Mouse (Mus musculus): ENCODE data around the gene Frs3. TPM values are rescaled to one million over a fixed set of nuclear protein-coding genes. Genes with fewer than 3 reads are reported as not detected.

Gene Frs3
- total and polyA plus RNA-seq, 3 experiments = 1.6 to 2.1 (median 2.0) TPM

DNA sequence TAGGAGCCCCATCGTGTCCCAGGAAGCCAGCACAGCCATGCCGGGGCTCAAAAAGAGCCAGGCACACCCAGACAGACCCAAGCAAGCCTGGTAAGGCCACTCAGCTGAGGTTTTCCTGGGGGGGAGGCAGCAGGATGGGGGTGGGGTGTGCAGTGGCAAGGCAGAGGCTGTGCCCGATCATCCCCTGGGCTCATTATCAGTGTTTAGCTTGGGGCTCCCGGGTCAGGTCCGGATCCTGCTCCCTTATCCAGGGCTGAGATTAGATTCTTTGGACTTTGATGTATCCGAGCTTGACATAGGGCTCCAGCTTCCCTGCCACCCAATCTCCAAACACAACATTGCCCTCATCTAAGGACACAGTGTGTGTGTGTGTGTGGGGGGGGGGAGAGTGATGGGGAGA, 23.1 kb downstream of the Frs3 start:
- TF ChIP-seq GATA2 (IDR thresholded peaks at IDR 0.05; ENCODE audit: borderline replicate concordance, low read depth, low read length) (no peak), POLR2AphosphoS5 (IDR thresholded peaks at IDR 0.05; ENCODE audit: insufficient replicate concordance, low read depth, low read length) (no peak), GATA1 (IDR thresholded peaks at IDR 0.05; ENCODE audit: borderline replicate concordance, low read length) (no peak), CTCF (IDR thresholded peaks at IDR 0.05; ENCODE audit: low read depth, low read length) (no peak), TAL1 (conservative IDR thresholded peaks at IDR 0.05; ENCODE audit: low read depth, low read length) (no peak)
- ATAC-seq (ENCODE audit: extremely low read depth, insufficient number of reproducible peaks, low FRiP score, poor library complexity, severe bottlenecking) (no peak), DNase-seq (ENCODE audit: low spot score) (no peak)
- peaks cover 8% of the 10 kb centered on the region for H3K4me1 ChIP-seq (ENCODE audit: insufficient read depth, low read depth, low read length)
- H3K36me3 ChIP-seq (replicated peaks) = no peaks in the 10 kb centered on the region
- peaks cover 61% of the 10 kb centered on the region for H3K27me3 ChIP-seq (ENCODE audit: insufficient read depth, low read length)
- no peak overlapping the region for H3K4me3 ChIP-seq (ENCODE audit: low read depth, low read length)
- H3K9me3 ChIP-seq (replicated peaks) = no peaks in the 10 kb centered on the region

DNA sequence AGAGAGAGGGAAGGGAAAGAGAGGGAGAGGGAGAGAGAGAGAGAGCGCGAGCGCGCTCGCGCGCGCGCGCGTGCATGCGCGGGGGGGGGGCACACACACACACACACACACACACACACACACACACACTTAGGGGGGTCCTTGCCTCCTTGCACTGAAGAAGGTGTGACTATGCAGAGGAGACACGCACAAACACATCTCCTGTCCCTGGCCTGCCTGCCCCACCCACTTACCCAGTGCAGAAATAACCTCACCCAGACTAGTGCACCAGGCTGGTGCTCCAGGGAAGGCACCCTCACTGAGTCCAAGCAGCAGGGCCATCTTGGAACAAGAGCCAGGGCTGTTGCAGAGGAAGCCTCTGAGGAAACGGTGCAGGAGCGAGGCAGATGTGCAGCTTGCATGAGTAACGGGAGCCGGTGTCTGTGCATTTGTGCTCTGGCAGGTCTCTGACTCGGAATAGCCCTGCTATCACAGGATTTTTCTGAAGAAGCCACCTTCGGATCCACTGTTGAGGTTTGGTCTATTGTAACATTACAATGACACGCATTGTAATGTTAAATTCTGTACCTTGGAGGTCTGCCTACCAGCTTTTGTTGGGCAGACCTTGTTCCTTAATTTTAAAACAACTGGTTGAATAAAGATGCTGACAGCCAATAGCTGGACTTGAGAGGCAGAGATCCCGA, 24.2 kb downstream of the Frs3 start:
- H3K27me3 ChIP-seq (ENCODE audit: insufficient read depth, low read length) = peaks cover 52% of the 10 kb centered on the region
- H3K9me3 ChIP-seq (replicated peaks) = no peaks in the 10 kb centered on the region
- H3K4me1 ChIP-seq (ENCODE audit: insufficient read depth, low read depth, low read length) = peaks cover 8% of the 10 kb centered on the region
- H3K36me3 ChIP-seq (replicated peaks) = no peaks in the 10 kb centered on the region
- DNase-seq (ENCODE audit: low spot score) (no peak), ATAC-seq (ENCODE audit: extremely low read depth, insufficient number of reproducible peaks, low FRiP score, poor library complexity, severe bottlenecking) (no peak)
- no peak overlapping the region for H3K4me3 ChIP-seq (ENCODE audit: low read depth, low read length)
- no peak for TF ChIP-seq CTCF (IDR thresholded peaks at IDR 0.05; ENCODE audit: low read depth, low read length)
- TF ChIP-seq POLR2AphosphoS5 (IDR thresholded peaks at IDR 0.05; ENCODE audit: insufficient replicate concordance, low read depth, low read length) = no peak
- no peak for TF ChIP-seq TAL1 (conservative IDR thresholded peaks at IDR 0.05; ENCODE audit: low read depth, low read length)
- TF ChIP-seq GATA1 (IDR thresholded peaks at IDR 0.05; ENCODE audit: borderline replicate concordance, low read length) = no peak
- no peak for TF ChIP-seq GATA2 (IDR thresholded peaks at IDR 0.05; ENCODE audit: borderline replicate concordance, low read depth, low read length)

DNA sequence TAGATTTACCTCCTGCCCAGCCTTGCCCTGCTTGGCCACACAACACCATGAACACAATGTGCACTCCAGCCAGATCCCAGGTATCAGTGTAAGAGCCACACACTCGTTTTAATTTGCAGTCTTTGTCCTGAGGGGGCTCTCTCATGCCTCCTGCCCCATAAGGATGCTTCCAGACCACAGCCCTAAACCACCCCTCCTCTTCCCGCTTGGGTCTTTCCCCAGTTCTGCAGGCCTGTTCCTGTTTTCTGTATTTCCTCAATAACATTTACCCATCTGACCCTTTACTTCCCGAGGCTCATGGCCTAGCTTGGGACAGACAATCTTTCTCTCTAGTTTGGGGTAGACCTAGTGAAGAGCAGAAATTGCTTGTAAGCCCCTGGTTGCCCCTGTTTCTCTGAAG, 26.2 kb downstream of the Frs3 start:
- H3K4me3 ChIP-seq (ENCODE audit: low read depth, low read length) = no peak overlapping the region
- ATAC-seq (ENCODE audit: extremely low read depth, insufficient number of reproducible peaks, low FRiP score, poor library complexity, severe bottlenecking) (no peak), DNase-seq (ENCODE audit: low spot score) (no peak)
- H3K9me3 ChIP-seq (replicated peaks) = no peaks in the 10 kb centered on the region
- peaks cover 48% of the 10 kb centered on the region for H3K27me3 ChIP-seq (ENCODE audit: insufficient read depth, low read length)
- TF ChIP-seq TAL1 (conservative IDR thresholded peaks at IDR 0.05; ENCODE audit: low read depth, low read length) (no peak), GATA1 (IDR thresholded peaks at IDR 0.05; ENCODE audit: borderline replicate concordance, low read length) (no peak), GATA2 (IDR thresholded peaks at IDR 0.05; ENCODE audit: borderline replicate concordance, low read depth, low read length) (no peak), CTCF (IDR thresholded peaks at IDR 0.05; ENCODE audit: low read depth, low read length) (no peak), POLR2AphosphoS5 (IDR thresholded peaks at IDR 0.05; ENCODE audit: insufficient replicate concordance, low read depth, low read length) (no peak)
- peaks cover 6% of the 10 kb centered on the region for H3K4me1 ChIP-seq (ENCODE audit: insufficient read depth, low read depth, low read length)
- H3K36me3 ChIP-seq (replicated peaks) = no peaks in the 10 kb centered on the region

DNA sequence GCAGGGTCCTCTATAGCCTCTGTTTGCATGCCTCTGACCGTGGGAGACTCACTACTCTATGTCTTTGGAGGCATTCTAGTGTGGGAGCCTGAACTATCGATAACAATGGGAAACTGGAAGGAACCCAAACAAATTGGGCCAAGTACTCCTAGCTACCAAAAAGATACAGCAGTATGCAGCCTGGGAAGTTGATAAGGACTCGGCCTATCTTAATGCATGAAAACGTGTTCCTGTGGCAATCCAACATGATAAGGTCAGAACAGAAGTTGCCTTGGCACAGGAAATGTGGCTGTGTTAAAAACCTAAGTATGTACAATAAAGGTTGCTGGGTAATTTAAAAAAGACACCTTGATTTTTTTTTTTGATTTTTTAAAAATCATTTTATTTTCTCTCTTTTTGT, 32.4 kb downstream of the Frs3 start:
- DNase-seq (ENCODE audit: low spot score) = no peak
- Histone ChIP-seq H3K4me3 (ENCODE audit: low read depth, low read length) (no peak overlapping the region), H3K9me3 (replicated peaks) (no peaks in the 10 kb centered on the region), H3K36me3 (replicated peaks) (no peaks in the 10 kb centered on the region), H3K4me1 (ENCODE audit: insufficient read depth, low read depth, low read length) (no peaks in the 10 kb centered on the region), H3K27me3 (ENCODE audit: insufficient read depth, low read length) (peaks cover 38% of the 10 kb centered on the region)
- no peak for ATAC-seq (ENCODE audit: extremely low read depth, insufficient number of reproducible peaks, low FRiP score, poor library complexity, severe bottlenecking)
- TF ChIP-seq CTCF (IDR thresholded peaks at IDR 0.05; ENCODE audit: low read depth, low read length) (no peak), GATA2 (IDR thresholded peaks at IDR 0.05; ENCODE audit: borderline replicate concordance, low read depth, low read length) (no peak), POLR2AphosphoS5 (IDR thresholded peaks at IDR 0.05; ENCODE audit: insufficient replicate concordance, low read depth, low read length) (no peak), GATA1 (IDR thresholded peaks at IDR 0.05; ENCODE audit: borderline replicate concordance, low read length) (no peak), TAL1 (conservative IDR thresholded peaks at IDR 0.05; ENCODE audit: low read depth, low read length) (no peak)

DNA sequence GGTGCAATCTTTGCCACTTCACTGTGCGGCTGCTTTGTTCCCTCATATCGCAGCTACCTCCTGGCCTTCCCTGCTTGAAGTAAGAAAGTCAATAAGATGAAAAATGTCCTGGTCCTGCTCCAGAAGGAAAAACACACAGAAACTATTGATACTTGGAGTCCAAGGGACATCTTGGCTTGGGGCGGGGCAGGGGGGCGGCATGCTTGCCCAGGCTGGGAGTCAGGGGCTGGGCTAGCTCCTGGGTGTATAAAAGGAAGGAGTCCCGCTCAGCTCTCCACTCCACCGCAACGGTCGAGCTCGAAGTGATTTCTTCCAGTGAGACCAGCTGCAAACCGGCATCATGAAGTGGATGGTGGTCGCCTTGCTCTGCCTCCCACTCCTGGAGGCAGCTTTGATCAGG, 37.7 kb downstream of the Frs3 start, which contains the start of gene Pgc:
Gene Pgc (plus strand): TSS at position 277 of the 400 bp plus-strand sequence.
- ATAC-seq (ENCODE audit: extremely low read depth, insufficient number of reproducible peaks, low FRiP score, poor library complexity, severe bottlenecking) (no peak), DNase-seq (ENCODE audit: low spot score) (no peak)
- H3K9me3 ChIP-seq (replicated peaks) = no peaks in the 10 kb centered on the region
- H3K4me3 ChIP-seq (ENCODE audit: low read depth, low read length) = no peak within 1 kb of the TSS
- H3K27me3 ChIP-seq (ENCODE audit: insufficient read depth, low read length) = peaks cover 52% of the 10 kb centered on the region
- H3K4me1 ChIP-seq (ENCODE audit: insufficient read depth, low read depth, low read length) = no peaks in the 10 kb centered on the region; the same call in 1 of the 2 replicates
- TF ChIP-seq POLR2AphosphoS5 (IDR thresholded peaks at IDR 0.05; ENCODE audit: insufficient replicate concordance, low read depth, low read length) (no peak), GATA2 (IDR thresholded peaks at IDR 0.05; ENCODE audit: borderline replicate concordance, low read depth, low read length) (no peak), TAL1 (conservative IDR thresholded peaks at IDR 0.05; ENCODE audit: low read depth, low read length) (no peak), CTCF (IDR thresholded peaks at IDR 0.05; ENCODE audit: low read depth, low read length) (no peak), GATA1 (IDR thresholded peaks at IDR 0.05; ENCODE audit: borderline replicate concordance, low read length) (no peak)
- H3K36me3 ChIP-seq (replicated peaks) = no peaks in the 10 kb centered on the region

DNA sequence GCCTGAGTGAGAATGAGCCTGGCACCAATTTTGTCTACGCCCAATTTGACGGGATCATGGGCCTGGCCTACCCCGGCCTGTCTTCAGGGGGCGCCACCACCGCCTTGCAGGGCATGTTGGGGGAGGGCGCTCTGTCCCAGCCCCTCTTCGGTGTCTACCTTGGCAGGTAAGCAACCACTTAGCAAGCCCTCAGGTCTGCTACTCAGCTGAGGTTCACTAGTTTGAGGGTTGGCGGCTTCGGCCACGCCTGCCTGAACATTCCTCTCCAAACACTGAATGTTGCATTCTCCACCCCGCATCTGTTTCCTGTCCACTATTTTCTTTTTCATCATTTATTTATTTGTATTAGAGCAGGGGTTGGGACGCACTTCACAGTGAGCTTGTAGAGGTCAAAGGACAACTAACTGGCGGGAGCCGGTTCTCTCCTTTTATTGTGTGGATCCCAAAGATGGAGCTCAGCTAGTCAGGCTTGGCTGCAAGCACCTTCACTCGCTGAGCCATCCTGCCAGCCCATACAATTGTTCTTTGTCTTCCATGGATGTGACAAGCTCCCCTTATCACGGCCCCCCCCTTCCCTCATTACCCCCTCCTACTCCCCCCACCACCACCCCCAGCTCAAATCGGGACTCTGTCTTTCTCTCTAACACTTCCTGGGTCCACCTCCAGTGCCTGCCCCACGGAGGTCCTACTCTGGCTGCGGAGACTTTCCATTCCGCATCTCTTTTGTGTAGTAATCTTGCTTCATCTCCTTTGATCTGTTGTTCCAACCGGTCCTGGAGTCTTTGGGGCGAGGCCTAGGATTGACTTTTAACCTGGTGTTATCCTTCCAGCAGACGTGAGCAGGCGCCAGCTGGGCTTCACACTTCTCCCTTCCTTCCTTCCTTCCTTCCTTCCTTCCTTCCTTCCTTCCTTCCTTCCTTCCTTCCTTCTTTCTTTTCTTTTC, 42.1 kb downstream of the Frs3 start:
- peaks cover 65% of the 10 kb centered on the region for H3K27me3 ChIP-seq (ENCODE audit: insufficient read depth, low read length)
- no peak for TF ChIP-seq TAL1 (conservative IDR thresholded peaks at IDR 0.05; ENCODE audit: low read depth, low read length)
- TF ChIP-seq POLR2AphosphoS5 (IDR thresholded peaks at IDR 0.05; ENCODE audit: insufficient replicate concordance, low read depth, low read length) = no peak
- TF ChIP-seq GATA2 (IDR thresholded peaks at IDR 0.05; ENCODE audit: borderline replicate concordance, low read depth, low read length) = no peak
- no peak for TF ChIP-seq GATA1 (IDR thresholded peaks at IDR 0.05; ENCODE audit: borderline replicate concordance, low read length)
- TF ChIP-seq CTCF (IDR thresholded peaks at IDR 0.05; ENCODE audit: low read depth, low read length) = no peak

More for the DNA sequence above, 42.1 kb downstream of the Frs3 start:
- DNase-seq (ENCODE audit: low spot score) = no peak
- H3K4me1 ChIP-seq (ENCODE audit: insufficient read depth, low read depth, low read length) = peaks cover 12% of the 10 kb centered on the region; the same call in 1 of the 2 replicates
- no peak for ATAC-seq (ENCODE audit: extremely low read depth, insufficient number of reproducible peaks, low FRiP score, poor library complexity, severe bottlenecking)
- no peaks in the 10 kb centered on the region for H3K36me3 ChIP-seq (replicated peaks)
- H3K4me3 ChIP-seq (ENCODE audit: low read depth, low read length) = no peak overlapping the region
- no peaks in the 10 kb centered on the region for H3K9me3 ChIP-seq (replicated peaks)
